Mouse (Mus musculus) B cell, adult 2 months (primary cell): Measurements from ENCODE around the gene Sowahb.

Experiments
- DNase-seq, 2 experiments: peaks; one replicate each; pipeline ENCODE4 v3.0.0; 2022

The Sowahb gene

GRCm38 (mm10) chr5:93000774-93001757 is 43.8 kb downstream of the Sowahb start:
- no peak for DNase-seq

DNA sequence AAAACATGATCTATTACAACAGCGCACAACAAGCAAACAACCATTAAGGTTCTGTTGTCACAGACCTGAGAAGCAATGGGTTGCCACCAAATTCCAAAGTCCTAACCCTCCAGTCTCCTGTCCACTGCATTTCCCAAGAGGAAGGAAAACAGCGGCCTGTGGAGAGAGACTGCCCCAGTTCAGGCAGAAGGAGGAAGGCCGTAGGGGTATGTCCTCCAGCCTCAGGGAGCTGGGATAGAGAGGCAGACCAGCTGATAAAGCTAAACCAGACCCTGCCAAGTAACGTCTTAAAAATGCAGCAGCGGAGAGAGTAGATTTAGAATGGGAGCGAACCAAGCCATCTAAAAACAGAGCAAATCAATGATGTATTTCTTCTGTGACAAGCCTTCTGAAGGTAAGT is 44.8 kb downstream of the Sowahb start:
- DNase-seq: no peak

- DNase-seq: no peak
These were observed 46.3 kb downstream of the Sowahb start for GRCm38 (mm10) chr5:92998494-92999016.

- DNase-seq: no peak
These were observed 47.2 kb downstream of the Sowahb start for GRCm38 (mm10) chr5:92997428-92998120.

- DNase-seq: no peak
These were observed 50.0 kb downstream of the Sowahb start for GRCm38 (mm10) chr5:92994861-92995260.

DNA sequence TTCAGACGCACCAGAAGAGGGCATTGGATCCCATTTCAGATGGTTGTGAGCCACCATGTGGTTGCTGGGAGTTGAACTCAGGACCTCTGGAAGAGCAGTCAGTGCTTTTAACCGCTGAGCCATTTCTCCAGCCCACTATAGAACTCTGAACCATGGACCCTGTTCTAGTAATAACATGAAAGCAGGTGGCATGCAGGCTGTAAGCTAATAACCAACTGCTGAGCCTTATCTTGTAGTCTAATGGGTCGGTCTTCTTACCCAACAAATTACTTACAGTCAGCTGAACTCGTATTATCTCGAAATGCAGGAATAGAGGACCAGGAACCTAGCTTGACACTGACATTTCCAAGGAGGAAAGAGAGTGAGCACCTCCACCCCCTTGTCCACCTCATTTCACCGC is 50.5 kb downstream of the Sowahb start:
- DNase-seq: no peak

- no peak for DNase-seq
These were observed 52.7 kb downstream of the Sowahb start for GRCm38 (mm10) chr5:92992106-92992505.
